Mouse (Mus musculus) lung, postnatal 36 days (tissue): Measurements from ENCODE around the gene Ube2s.

ENCODE experiments used
- DNase-seq: peaks from one replicate; pipeline ENCODE4 v3.0.0; 2022; ENCODE audit warnings: mixed read lengths

Ube2s gene

GRCm38 (mm10) chr7:4776861-4777830 lies 35.2 kb downstream of the Ube2s start:
- peak; percentile 71 for DNase-seq

- no peak for DNase-seq
Measured at GRCm38 (mm10) chr7:4776131-4776530, 36.3 kb downstream of the Ube2s start.

GRCm38 (mm10) chr7:4771202-4771601 lies 41.2 kb downstream of the Ube2s start, which contains the start of gene Fam71e2:
TSS of gene Fam71e2 (minus strand) at chr7:4771302.
- no peak for DNase-seq

GRCm38 (mm10) chr7:4764946-4765710 lies 47.3 kb downstream of the Ube2s start:
- DNase-seq = no peak

- DNase-seq = peak; percentile 24
Measured at GRCm38 (mm10) chr7:4759670-4760069, 52.7 kb downstream of the Ube2s start.

- peak; percentile 92 for DNase-seq
Measured at GRCm38 (mm10) chr7:4752821-4753570, 59.4 kb downstream of the Ube2s start, which contains the start of gene Cox6b2. TSS of gene Cox6b2 (minus strand) at chr7:4753094.

GRCm38 (mm10) chr7:4751971-4752820 lies 60.2 kb downstream of the Ube2s start:
- peak; percentile 45 for DNase-seq

GRCm38 (mm10) chr7:4749169-4749568 lies 63.2 kb downstream of the Ube2s start:
- DNase-seq = no peak

- DNase-seq = no peak
Measured at GRCm38 (mm10) chr7:4748321-4748720, 64.1 kb downstream of the Ube2s start.

GRCm38 (mm10) chr7:4747156-4747899 lies 65.1 kb downstream of the Ube2s start:
- no peak for DNase-seq

GRCm38 (mm10) chr7:4746326-4746980 lies 65.9 kb downstream of the Ube2s start:
- DNase-seq = no peak

- DNase-seq = no peak
Measured at GRCm38 (mm10) chr7:4744886-4745285, 67.5 kb downstream of the Ube2s start.
